Mouse (Mus musculus) limb, embryonic 15.5 days (tissue): ENCODE measurements at regions not wholly inside any gene's neighbourhood (a gene's known extent, or its start where the extent isn't known, plus 50 kb on each side); places are given as distances from the start of the nearest gene placed in this dataset.

Experiments
- ATAC-seq: fragments of 200-750 bp; cut with Nextera tagmentation; 2 replicates; pipeline ENCODE4 v1.8.0; 2017; ENCODE audit warnings: low read depth, moderate TSS enrichment; ENCODE audit not compliant: insufficient number of reproducible peaks, low FRiP score, low TSS enrichment
- H3K27ac ChIP-seq: fragments of 300-500 bp; sonication (generic); 2 replicates; pipeline ENCODE4 v1.5.1; 2015; ENCODE audit warnings: moderate library complexity, mild to moderate bottlenecking, inconsistent platforms
- H3K27me3 ChIP-seq: fragments of 300-500 bp; sonication (generic); 2 replicates; pipeline ENCODE4 v1.6.1; 2015; ENCODE audit warnings: inconsistent platforms
- H3K36me3 ChIP-seq: fragments of 300-500 bp; sonication (generic); 2 replicates; pipeline ENCODE4 v1.6.1; 2015; ENCODE audit warnings: inconsistent platforms
- H3K4me1 ChIP-seq: fragments of 300-500 bp; sonication (generic); 2 replicates; pipeline ENCODE4 v1.6.1; 2015; ENCODE audit warnings: inconsistent platforms
- H3K4me2 ChIP-seq: fragments of 300-500 bp; sonication (generic); 2 replicates; pipeline ENCODE4 v1.6.1; 2015; ENCODE audit warnings: mild to moderate bottlenecking, inconsistent platforms
- H3K4me3 ChIP-seq: fragments of 300-500 bp; sonication (generic); 2 replicates; pipeline ENCODE4 v1.5.1; 2015; ENCODE audit warnings: mild to moderate bottlenecking, inconsistent platforms
- H3K9ac ChIP-seq: fragments of 300-500 bp; sonication (generic); 2 replicates; pipeline ENCODE4 v1.6.1; 2015; ENCODE audit warnings: inconsistent platforms
- H3K9me3 ChIP-seq: fragments of 300-500 bp; sonication (generic); 2 replicates; pipeline ENCODE4 v1.6.1; 2016; ENCODE audit warnings: inconsistent platforms
- WGBS: fragments of 180-500 bp; shearing (Covaris S2); methylation state at CpG from one replicate; pipeline ENCODE4 v1.1.7; 2015; 5-methylcytosine and 5-hydroxymethylcytosine counted together

DNA sequence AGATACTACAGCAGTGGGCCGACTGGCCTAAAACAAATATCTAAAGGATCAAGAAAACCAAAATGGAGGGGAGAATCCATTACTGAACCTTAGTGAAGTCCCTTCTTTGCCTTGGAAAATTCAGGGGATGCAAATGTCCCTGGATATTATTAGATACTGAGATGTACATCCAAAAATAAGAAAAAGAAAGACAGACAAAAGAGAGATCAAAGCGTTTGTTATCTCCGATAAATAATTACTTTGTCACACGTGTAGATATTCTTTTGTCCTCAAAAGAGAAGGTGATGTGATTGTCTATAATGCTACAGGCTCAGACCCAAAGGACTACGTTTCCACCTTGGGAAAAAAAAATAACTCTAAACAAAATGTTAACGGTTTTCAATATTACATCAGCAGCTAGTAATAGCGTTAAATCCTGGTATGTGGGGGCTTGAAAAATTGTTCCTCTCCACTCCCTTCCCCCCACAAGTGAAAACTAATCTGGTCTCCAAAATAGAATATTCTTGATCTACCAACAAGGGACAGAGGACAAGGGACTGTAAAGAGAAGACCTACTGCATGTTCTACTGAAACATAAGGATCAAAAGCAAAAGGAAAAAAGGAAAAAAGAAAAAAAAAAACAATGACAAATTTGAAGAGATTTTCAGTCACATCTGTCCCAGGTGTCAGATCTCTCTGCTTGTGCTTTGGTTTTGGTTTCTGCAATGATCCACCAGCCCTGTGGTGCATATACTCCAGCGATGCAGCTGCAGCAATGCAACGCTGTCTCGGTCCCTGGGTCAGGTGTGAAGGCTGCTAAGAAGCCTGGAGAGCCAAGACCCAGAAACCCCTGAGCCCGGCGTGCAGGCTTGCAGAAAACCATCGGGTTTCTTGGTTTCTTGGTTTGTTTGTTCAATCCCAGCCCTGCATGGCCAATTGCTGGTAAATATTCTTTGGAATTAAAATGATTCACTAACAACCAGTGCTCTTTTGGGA lies 256.6 kb upstream of the Nfe2l3 start:
- no peak overlapping the region for H3K4me2 ChIP-seq
- H3K9me3 ChIP-seq: no peaks in the 10 kb centered on the region
- peaks cover 14% of the 10 kb centered on the region; the same call in 1 of the 2 replicates for H3K27me3 ChIP-seq
- H3K9ac ChIP-seq: no peak overlapping the region
- peaks cover 23% of the 10 kb centered on the region for H3K4me1 ChIP-seq
- no peak for ATAC-seq
- no peaks in the 10 kb centered on the region for H3K36me3 ChIP-seq
- H3K4me3 ChIP-seq: no peak overlapping the region
- H3K27ac ChIP-seq: no peak overlapping the region
- WGBS: 51% methylated on average over 13 of the region's 13 CpGs

DNA sequence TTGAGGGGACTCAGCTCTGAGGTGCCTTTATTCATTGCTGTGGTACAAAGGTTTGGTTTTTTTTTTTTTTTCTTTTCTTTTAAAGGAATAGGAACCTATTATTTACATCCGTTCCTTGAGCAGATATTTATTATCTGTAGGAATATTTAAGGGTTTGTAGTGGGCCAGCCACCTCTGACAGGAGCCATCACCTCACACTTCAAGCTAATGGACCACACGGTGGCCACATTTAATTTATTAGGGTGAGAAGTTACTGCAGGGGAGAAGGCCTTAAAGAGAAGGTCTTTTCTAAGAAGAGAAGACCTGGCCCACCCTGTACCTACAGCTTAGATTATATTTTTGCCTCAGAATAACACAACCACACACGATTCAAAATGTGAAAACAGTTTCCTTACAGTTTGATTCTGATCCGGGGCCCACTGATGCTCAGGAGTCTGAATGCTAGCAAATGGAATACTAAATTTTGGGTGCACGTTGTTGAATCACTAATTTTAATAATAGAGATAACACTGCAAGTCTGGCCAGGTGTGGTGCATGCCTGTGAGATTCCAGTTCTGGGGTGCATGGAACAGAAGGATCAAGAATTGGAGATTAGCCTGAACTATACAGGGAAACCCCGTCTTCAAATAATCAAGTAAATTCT lies 255.6 kb upstream of the Nfe2l3 start:
- no peak overlapping the region for H3K27ac ChIP-seq
- H3K27me3 ChIP-seq: peaks cover 24% of the 10 kb centered on the region; the same call in 1 of the 2 replicates
- WGBS: 37% methylated on average over 6 of the region's 6 CpGs
- H3K9ac ChIP-seq: no peak overlapping the region
- no peaks in the 10 kb centered on the region for H3K9me3 ChIP-seq
- H3K36me3 ChIP-seq: no peaks in the 10 kb centered on the region
- H3K4me2 ChIP-seq: no peak overlapping the region
- peaks cover 21% of the 10 kb centered on the region for H3K4me1 ChIP-seq
- ATAC-seq: no peak
- H3K4me3 ChIP-seq: no peak overlapping the region

DNA sequence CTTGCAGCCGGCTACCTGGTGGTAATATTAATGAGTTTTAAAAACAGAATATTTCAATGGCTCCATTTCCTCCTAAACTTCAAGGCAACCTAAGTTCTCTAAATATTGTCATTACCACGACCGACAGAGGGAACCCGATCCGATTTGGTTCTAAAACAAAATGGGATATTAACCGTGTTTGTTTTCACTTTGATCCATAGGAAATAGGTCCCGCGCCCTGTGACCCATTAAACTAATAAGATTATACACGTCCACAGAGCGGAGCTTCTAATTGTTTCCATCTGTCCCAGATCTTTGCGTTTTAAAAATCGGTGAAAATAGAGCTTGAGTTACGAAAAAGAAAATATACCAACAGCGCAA lies 254.8 kb upstream of the Nfe2l3 start:
- H3K27ac ChIP-seq: no peak overlapping the region
- H3K27me3 ChIP-seq: peaks cover 24% of the 10 kb centered on the region; the same call in 1 of the 2 replicates
- no peaks in the 10 kb centered on the region for H3K9me3 ChIP-seq
- H3K4me3 ChIP-seq: peak overlapping the region; percentile 42
- H3K4me1 ChIP-seq: peaks cover 16% of the 10 kb centered on the region
- WGBS: 2% methylated on average over 14 of the region's 14 CpGs
- no peaks in the 10 kb centered on the region for H3K36me3 ChIP-seq
- ATAC-seq: no peak
- H3K9ac ChIP-seq: no peak overlapping the region
- peak overlapping the region; percentile 59 for H3K4me2 ChIP-seq

DNA sequence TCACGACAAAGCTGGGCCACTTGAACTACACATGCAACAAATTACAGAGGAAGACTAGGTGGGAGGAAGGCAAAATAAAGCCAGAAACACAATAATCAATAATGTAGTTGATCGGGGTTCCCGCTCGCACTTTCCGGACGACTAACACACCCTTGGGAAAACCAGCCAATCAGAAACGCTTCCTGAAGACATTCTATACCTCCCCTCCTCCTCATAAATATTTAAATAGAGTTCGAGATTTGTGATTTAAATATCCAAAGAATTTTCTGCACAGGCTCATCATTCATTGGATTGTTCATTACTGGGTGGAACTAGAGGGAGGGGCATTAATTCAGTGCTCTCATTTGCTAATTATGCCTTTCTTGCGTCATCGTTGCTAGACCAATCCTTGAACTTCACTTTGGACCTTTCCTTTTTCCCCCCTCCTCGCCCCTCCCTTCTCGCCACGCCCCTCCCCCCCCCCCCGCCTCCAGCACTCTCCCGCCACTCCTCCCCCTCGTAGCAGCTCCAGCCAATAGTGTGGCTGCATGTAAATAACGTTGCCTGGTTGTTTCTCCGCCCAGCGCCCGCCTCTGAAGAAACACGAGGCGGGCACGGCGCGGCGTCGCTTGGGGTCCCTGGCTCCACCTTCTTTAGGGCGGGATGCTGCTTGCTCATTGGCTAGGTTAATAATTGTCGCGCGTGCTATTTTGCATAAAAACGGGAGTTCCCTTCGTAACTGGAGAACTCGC lies 254.2 kb upstream of the Nfe2l3 start:
- H3K27me3 ChIP-seq: peaks cover 29% of the 10 kb centered on the region; the same call in 1 of the 2 replicates
- peak; percentile 98 for ATAC-seq
- WGBS: under 1% methylated on average over 30 of the region's 34 CpGs

DNA sequence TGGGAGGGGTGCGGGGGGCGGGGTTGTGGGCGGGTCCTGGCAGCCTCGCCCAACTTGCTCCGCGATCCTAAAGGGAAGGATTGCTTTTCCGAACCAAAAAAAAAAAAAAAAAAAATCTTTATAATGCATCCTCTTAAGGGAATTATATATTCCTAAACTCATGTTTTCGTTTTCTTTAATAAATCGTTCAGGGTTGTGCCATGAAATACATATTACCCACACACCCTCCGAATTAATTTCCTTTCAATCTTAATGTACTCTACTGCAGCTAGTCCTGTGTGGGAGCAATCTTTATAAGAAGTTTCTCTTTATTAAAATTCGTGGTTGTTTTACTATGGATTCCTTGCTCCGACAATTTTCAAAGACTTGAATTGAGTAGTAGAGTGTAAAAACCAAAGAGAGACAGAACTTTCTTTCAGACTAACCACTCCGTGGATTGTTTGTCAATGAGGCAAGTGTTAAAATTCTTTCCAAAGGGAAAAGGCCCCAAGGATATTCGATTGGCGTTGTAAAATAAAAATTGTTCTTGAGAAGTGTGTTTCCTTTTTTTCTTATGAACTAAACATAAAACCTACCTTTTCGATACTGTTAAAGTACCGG lies 253.6 kb upstream of the Nfe2l3 start:
- no peak overlapping the region for H3K9ac ChIP-seq
- peaks cover 36% of the 10 kb centered on the region for H3K27me3 ChIP-seq
- peaks cover 15% of the 10 kb centered on the region for H3K4me1 ChIP-seq
- WGBS: under 1% methylated on average over 17 of the region's 17 CpGs
- H3K4me2 ChIP-seq: no peak overlapping the region
- H3K27ac ChIP-seq: no peak overlapping the region
- H3K4me3 ChIP-seq: 0 out of 2 replicates have a peak overlapping the region, but pooled peaks have one; percentile 42
- ATAC-seq: no peak
- H3K9me3 ChIP-seq: no peaks in the 10 kb centered on the region
- no peaks in the 10 kb centered on the region for H3K36me3 ChIP-seq

More for the DNA sequence above, 254.2 kb upstream of the Nfe2l3 start:
- Histone ChIP-seq H3K4me2 (peak overlapping the region; percentile 59), H3K4me3 (peak overlapping the region; percentile 42), H3K27ac (no peak overlapping the region), H3K36me3 (no peaks in the 10 kb centered on the region), H3K4me1 (peaks cover 16% of the 10 kb centered on the region), H3K9ac (no peak overlapping the region), H3K9me3 (no peaks in the 10 kb centered on the region)

DNA sequence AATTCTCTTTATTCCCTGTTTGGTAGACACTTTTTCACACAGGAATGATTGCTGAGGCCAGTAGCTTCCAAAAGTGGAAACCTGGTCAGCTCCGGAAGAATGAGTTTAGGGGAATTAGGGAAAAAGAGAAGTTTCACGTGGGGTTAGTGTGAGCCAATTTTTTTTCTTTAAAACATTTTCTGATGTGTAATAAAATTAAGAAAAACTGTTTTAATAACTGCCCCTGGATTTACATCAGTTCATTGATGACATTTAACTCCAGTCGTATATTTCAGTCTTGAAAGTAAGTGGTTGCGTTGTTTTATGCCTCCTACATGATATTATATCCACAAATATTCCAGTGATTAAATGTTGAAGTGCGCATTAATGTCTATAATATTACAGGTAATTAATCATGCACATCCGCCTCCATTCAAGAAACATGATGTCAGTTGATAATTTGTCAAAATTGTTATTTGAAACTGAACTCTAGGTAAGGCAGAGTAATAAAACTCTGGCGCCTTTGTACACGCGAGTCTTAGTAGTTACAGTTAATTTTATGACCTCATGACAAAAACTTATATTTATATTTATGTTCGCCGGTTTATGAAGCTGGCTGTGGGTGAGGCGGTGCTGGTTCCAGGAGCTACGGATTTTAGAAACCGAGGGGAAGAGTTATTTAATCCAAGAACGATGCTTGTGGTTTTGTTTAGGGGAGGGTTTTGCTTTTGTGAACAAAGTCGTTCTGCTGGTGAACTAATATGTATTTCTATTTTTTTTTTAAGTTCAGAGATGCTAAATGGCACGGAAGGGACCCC lies 252.5 kb upstream of the Nfe2l3 start:
- H3K4me1 ChIP-seq: peaks cover 6% of the 10 kb centered on the region; the same call in 1 of the 2 replicates
- no peaks in the 10 kb centered on the region for H3K9me3 ChIP-seq
- H3K4me2 ChIP-seq: no peak overlapping the region
- WGBS: 18% methylated on average over 17 of the region's 17 CpGs
- peaks cover 38% of the 10 kb centered on the region for H3K27me3 ChIP-seq
- H3K36me3 ChIP-seq: no peaks in the 10 kb centered on the region
- H3K27ac ChIP-seq: no peak overlapping the region
- H3K4me3 ChIP-seq: no peak overlapping the region
- no peak overlapping the region for H3K9ac ChIP-seq
- no peak for ATAC-seq

DNA sequence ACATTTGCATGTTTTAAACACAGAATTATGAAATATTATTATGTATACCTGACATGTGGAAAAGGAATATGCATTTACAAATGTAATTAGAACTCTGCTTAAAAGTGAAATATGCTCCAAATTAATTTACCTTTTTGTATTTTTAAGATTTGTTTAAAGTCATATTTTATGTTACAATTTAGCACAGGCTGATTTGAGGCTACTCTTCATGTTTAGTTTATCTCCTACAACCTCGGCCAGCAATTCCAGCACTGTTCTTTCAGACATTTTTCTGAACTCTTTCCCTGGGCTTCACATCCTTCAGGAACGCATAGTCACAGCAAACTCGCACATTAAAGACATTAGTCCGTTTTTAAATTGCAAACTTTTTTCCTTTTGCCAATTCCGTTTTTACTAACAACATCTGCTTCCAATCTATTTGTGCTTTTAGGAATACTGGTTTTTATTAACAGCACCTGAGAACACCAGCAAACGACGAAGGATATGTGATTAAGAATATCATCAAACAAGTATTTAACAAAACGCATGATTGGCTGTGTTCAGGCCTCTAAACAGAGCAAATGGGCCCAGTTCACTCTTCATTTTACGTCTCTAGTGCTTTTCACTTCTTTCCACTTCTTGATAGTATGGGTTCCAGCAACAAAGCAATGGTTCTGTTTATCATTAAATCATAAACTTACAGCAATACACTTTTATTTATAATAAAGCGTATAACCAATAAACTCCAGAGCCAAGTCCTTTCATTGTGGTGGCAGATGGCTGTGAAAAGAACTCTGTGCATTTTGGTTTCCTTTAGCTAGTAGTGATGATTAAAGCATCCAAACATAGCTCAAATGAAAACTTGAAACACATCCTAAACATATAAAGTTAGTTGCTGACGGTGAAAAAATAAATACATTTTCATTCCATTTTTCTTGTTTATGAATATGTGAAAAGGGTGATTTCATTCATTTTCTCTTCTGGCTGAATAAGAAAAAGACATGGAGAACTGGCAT lies 251.3 kb upstream of the Nfe2l3 start:
- Histone ChIP-seq H3K4me1 (peaks cover 5% of the 10 kb centered on the region; the same call in 1 of the 2 replicates), H3K4me3 (no peak overlapping the region), H3K9me3 (no peaks in the 10 kb centered on the region), H3K27me3 (peaks cover 46% of the 10 kb centered on the region), H3K36me3 (no peaks in the 10 kb centered on the region), H3K4me2 (no peak overlapping the region), H3K9ac (no peak overlapping the region), H3K27ac (no peak overlapping the region)
- 19% methylated on average over 11 of the region's 11 CpGs for WGBS
- no peak for ATAC-seq

DNA sequence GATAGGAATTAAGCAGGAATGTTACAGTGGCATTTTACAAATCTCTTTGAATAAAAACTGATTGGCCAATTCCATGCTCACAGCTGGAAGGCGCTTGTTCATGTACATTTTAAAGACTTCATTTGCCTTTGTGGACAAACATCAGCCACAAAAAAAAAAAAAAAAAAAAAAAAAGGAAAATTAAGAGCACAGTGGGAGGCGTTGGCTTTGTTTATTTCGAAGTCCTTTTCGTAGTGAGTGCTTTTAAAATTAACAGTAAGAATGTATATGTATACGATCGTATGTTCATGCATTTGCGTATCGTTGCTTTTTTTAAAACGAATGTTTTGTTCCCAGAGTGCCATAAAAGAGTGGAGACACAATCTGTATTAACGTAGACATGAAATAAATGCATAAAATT lies 250.6 kb upstream of the Nfe2l3 start:
- Histone ChIP-seq H3K4me2 (no peak overlapping the region), H3K9me3 (no peaks in the 10 kb centered on the region), H3K27ac (no peak overlapping the region), H3K36me3 (no peaks in the 10 kb centered on the region), H3K4me1 (peaks cover 5% of the 10 kb centered on the region; the same call in 1 of the 2 replicates), H3K4me3 (no peak overlapping the region), H3K27me3 (peaks cover 51% of the 10 kb centered on the region), H3K9ac (no peak overlapping the region)
- no peak for ATAC-seq
- 30% methylated on average over 10 of the region's 10 CpGs for WGBS

DNA sequence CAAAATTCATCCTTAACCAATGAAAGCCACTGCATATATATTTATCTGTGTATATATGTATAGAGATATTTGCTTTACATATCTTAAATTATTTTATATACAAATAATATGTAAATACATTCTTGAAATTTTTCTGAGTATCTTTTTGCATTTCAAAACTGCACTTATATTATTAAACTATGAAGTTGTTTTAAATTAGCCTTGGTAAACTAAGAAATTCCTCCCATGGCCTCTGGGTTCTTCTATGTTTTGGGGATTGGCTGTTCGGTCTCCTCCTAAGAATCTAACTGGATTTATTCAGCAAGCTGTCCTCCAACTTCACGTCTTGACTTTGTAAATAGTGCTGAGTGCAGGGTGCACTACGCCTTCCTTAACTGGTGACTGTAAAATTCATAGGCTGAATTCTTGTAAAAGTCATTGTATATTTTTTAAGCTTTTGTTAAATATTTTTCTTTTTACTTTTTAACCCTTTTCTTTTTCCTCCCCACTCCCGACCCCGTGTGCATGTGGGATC lies 249.6 kb upstream of the Nfe2l3 start:
- no peak for ATAC-seq

More for the DNA sequence above, 249.6 kb upstream of the Nfe2l3 start:
- peaks cover 56% of the 10 kb centered on the region for H3K27me3 ChIP-seq
- 30% methylated on average over 5 of the region's 5 CpGs for WGBS
- no peak overlapping the region for H3K4me3 ChIP-seq
- no peak overlapping the region for H3K27ac ChIP-seq
- H3K4me2 ChIP-seq: no peak overlapping the region
- peaks cover 5% of the 10 kb centered on the region; the same call in 1 of the 2 replicates for H3K4me1 ChIP-seq
- no peaks in the 10 kb centered on the region for H3K9me3 ChIP-seq
- no peak overlapping the region for H3K9ac ChIP-seq
- no peaks in the 10 kb centered on the region for H3K36me3 ChIP-seq
